Mouse (Mus musculus): ENCODE results near the gene Bmpr2. TPM values are rescaled to one million over a fixed set of nuclear protein-coding genes. Genes with fewer than 3 reads are reported as not detected.

Gene Bmpr2
- polyA plus RNA-seq, 1 experiment from 2014 or later = 11.2 TPM

DNA sequence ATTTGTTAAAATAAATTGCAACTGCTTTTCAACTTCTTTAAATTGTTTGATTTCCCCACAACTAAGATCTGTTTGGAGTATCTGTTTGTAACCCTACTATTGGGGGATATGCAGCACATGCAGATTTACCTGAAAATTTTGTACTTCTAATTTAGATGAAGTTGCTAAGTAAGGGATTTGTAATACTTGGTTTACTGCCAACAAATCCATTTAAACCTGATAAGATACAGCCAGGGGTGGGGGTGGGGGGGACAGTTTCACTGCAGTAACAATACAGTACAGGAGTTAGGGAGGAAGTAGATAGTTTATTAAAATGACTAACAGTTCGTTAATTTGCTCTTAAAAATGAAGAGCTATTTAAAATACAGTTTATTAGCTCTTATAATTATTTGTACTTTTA lies 98.9 kb downstream of the Bmpr2 start:
- Histone ChIP-seq H3K4me3 (ENCODE audit: low read depth, low read length) (no peak overlapping the region), H3K27ac (replicated peaks; ENCODE audit: low read depth, low read length) (no peak overlapping the region), H3K9ac (ENCODE audit: low read length) (no peak overlapping the region), H3K36me3 (ENCODE audit: control insufficient read depth, insufficient read depth, low read length) (peaks cover 11% of the 10 kb centered on the region; the same call in 1 of the 2 replicates), H3K4me1 (ENCODE audit: control insufficient read depth, insufficient read depth, low read length) (no peaks in the 10 kb centered on the region), H3K9me3 (ENCODE audit: control insufficient read depth, low read length) (no peaks in the 10 kb centered on the region), H3K27me3 (ENCODE audit: control insufficient read depth, insufficient read depth, low read length) (no peaks in the 10 kb centered on the region), H3K4me2 (ENCODE audit: low read depth, severe bottlenecking) (no peak overlapping the region)
- 93% methylated on average over 1 of the region's 1 CpGs for WGBS
- no peak for ATAC-seq (ENCODE audit: insufficient number of reproducible peaks, low FRiP score, low TSS enrichment, low read depth)
- DNase-seq (ENCODE audit: low spot score) = no peak

DNA sequence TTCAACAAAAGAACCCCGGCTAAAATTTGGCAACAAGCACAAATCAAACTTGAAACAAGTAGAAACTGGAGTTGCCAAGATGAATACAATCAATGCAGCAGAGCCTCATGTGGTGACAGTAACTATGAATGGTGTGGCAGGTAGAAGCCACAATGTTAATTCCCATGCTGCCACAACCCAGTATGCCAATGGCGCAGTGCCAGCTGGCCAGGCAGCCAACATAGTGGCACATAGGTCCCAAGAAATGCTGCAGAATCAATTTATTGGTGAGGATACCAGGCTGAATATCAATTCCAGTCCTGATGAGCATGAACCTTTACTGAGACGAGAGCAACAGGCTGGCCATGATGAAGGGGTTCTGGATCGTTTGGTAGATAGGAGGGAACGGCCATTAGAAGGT lies 104.8 kb downstream of the Bmpr2 start:
- Histone ChIP-seq H3K27ac (replicated peaks; ENCODE audit: low read depth, low read length) (no peak overlapping the region), H3K9me3 (ENCODE audit: control insufficient read depth, low read length) (no peaks in the 10 kb centered on the region), H3K27me3 (ENCODE audit: control insufficient read depth, insufficient read depth, low read length) (no peaks in the 10 kb centered on the region), H3K9ac (ENCODE audit: low read length) (no peak overlapping the region), H3K4me3 (ENCODE audit: low read depth, low read length) (no peak overlapping the region), H3K4me2 (ENCODE audit: low read depth, severe bottlenecking) (no peak overlapping the region), H3K4me1 (ENCODE audit: control insufficient read depth, insufficient read depth, low read length) (no peaks in the 10 kb centered on the region), H3K36me3 (ENCODE audit: control insufficient read depth, insufficient read depth, low read length) (peaks cover 12% of the 10 kb centered on the region; the same call in 1 of the 2 replicates)
- no peak for DNase-seq (ENCODE audit: low spot score)
- WGBS = 94% methylated on average over 5 of the region's 5 CpGs
- no peak for ATAC-seq (ENCODE audit: insufficient number of reproducible peaks, low FRiP score, low TSS enrichment, low read depth)

GRCm38 (mm10) chr1:59874023-59874422 lies 110.8 kb downstream of the Bmpr2 start:
- ATAC-seq (ENCODE audit: insufficient number of reproducible peaks, low FRiP score, low TSS enrichment, low read depth) = no peak
- Histone ChIP-seq H3K27me3 (ENCODE audit: control insufficient read depth, insufficient read depth, low read length) (no peaks in the 10 kb centered on the region), H3K36me3 (ENCODE audit: control insufficient read depth, insufficient read depth, low read length) (peaks cover 7% of the 10 kb centered on the region; the same call in 1 of the 2 replicates), H3K9ac (ENCODE audit: low read length) (no peak overlapping the region), H3K4me3 (ENCODE audit: low read depth, low read length) (no peak overlapping the region), H3K9me3 (ENCODE audit: control insufficient read depth, low read length) (no peaks in the 10 kb centered on the region), H3K4me2 (ENCODE audit: low read depth, severe bottlenecking) (no peak overlapping the region), H3K27ac (replicated peaks; ENCODE audit: low read depth, low read length) (no peak overlapping the region), H3K4me1 (ENCODE audit: control insufficient read depth, insufficient read depth, low read length) (no peaks in the 10 kb centered on the region)
- DNase-seq (ENCODE audit: low spot score) = no peak
- 91% methylated on average over 3 of the region's 3 CpGs for WGBS

DNA sequence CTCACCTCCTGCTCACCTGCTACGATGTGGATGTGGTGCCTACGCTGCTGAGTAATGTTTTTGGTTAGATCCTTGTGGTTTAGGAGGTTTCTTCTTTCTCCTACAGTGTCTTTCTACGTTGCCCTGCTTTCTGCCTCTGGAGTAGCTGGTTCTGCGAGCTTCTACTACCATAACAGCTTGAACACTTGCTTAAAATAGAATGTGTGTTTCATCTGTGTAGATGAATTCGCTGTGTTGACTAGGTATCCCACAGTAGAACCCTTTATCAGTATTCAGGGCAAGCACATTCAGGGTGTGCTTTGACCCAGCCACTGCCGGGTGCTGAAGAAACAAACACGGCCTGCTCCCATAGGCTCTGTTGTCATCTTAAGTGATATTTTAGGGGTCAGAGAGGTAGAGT lies 114.9 kb downstream of the Bmpr2 start:
- Histone ChIP-seq H3K27ac (replicated peaks; ENCODE audit: low read depth, low read length) (no peak overlapping the region), H3K4me3 (ENCODE audit: low read depth, low read length) (no peak overlapping the region), H3K36me3 (ENCODE audit: control insufficient read depth, insufficient read depth, low read length) (peaks cover 4% of the 10 kb centered on the region; the same call in 1 of the 2 replicates), H3K27me3 (ENCODE audit: control insufficient read depth, insufficient read depth, low read length) (no peaks in the 10 kb centered on the region), H3K9ac (ENCODE audit: low read length) (no peak overlapping the region), H3K9me3 (ENCODE audit: control insufficient read depth, low read length) (no peaks in the 10 kb centered on the region), H3K4me1 (ENCODE audit: control insufficient read depth, insufficient read depth, low read length) (no peaks in the 10 kb centered on the region), H3K4me2 (ENCODE audit: low read depth, severe bottlenecking) (no peak overlapping the region)
- DNase-seq (ENCODE audit: low spot score) = no peak
- no peak for ATAC-seq (ENCODE audit: insufficient number of reproducible peaks, low FRiP score, low TSS enrichment, low read depth)
- 92% methylated on average over 7 of the region's 7 CpGs for WGBS

DNA sequence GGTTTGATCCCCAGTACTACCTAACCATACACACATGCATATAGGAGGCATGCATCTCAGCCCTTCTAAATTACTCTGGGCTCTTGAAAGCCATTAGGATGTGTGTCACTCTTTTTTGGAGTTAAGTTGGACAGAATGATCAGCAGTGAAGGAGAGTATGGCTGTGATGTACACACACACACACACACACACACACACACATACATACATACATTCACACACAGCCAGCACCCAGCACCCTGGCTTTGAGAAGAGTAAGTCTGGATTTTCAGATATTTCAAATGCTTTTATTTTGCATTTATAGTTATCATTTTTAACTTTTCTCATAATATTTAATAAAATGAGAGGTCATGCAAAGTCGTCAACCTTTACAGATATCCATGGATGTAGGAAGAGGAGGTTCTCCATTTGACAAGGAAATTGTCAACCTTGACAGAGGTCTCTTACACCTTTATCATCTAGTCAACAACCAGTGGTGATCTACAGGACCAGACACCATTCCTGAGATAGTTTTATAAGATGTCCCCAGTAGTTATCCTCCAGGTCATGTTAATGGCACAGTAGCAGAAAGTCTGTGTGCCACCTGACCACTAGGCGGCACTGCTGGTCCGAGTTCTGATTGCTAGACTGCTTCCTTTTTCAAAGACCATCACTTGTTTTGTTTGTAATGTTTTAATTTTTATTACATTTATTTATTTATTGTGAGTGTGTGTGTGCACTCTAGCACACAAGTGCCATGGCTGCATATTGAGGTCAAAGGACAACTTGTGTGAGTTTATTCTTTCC lies 120.3 kb downstream of the Bmpr2 start:
- 33% methylated on average over 3 of the region's 3 CpGs for WGBS
- no peak overlapping the region for H3K9ac ChIP-seq (ENCODE audit: low read length)
- no peaks in the 10 kb centered on the region for H3K27me3 ChIP-seq (ENCODE audit: control insufficient read depth, insufficient read depth, low read length)
- H3K27ac ChIP-seq (replicated peaks; ENCODE audit: low read depth, low read length) = no peak overlapping the region
- ATAC-seq (ENCODE audit: insufficient number of reproducible peaks, low FRiP score, low TSS enrichment, low read depth) = no peak
- no peak overlapping the region for H3K4me3 ChIP-seq (ENCODE audit: low read depth, low read length)
- no peaks in the 10 kb centered on the region for H3K36me3 ChIP-seq (ENCODE audit: control insufficient read depth, insufficient read depth, low read length)
- H3K9me3 ChIP-seq (ENCODE audit: control insufficient read depth, low read length) = no peaks in the 10 kb centered on the region
- no peak overlapping the region for H3K4me2 ChIP-seq (ENCODE audit: low read depth, severe bottlenecking)
- peaks cover 7% of the 10 kb centered on the region; the same call in 1 of the 2 replicates for H3K4me1 ChIP-seq (ENCODE audit: control insufficient read depth, insufficient read depth, low read length)
- peak; percentile 82 for DNase-seq (ENCODE audit: low spot score)

- no peak for DNase-seq (ENCODE audit: low spot score)
- H3K9me3 ChIP-seq (ENCODE audit: control insufficient read depth, low read length) = no peaks in the 10 kb centered on the region
- H3K4me3 ChIP-seq (ENCODE audit: low read depth, low read length) = no peak overlapping the region
- H3K4me1 ChIP-seq (ENCODE audit: control insufficient read depth, insufficient read depth, low read length) = peaks cover 7% of the 10 kb centered on the region; the same call in 1 of the 2 replicates
- no peaks in the 10 kb centered on the region for H3K27me3 ChIP-seq (ENCODE audit: control insufficient read depth, insufficient read depth, low read length)
- H3K36me3 ChIP-seq (ENCODE audit: control insufficient read depth, insufficient read depth, low read length) = no peaks in the 10 kb centered on the region
- H3K27ac ChIP-seq (replicated peaks; ENCODE audit: low read depth, low read length) = no peak overlapping the region
- no peak overlapping the region for H3K4me2 ChIP-seq (ENCODE audit: low read depth, severe bottlenecking)
- H3K9ac ChIP-seq (ENCODE audit: low read length) = no peak overlapping the region
- WGBS = 66% methylated on average over 4 of the region's 4 CpGs
- no peak for ATAC-seq (ENCODE audit: insufficient number of reproducible peaks, low FRiP score, low TSS enrichment, low read depth)
Measured at GRCm38 (mm10) chr1:59886899-59887298, 123.7 kb downstream of the Bmpr2 start.

GRCm38 (mm10) chr1:59888018-59888417 lies 124.8 kb downstream of the Bmpr2 start:
- ATAC-seq (ENCODE audit: insufficient number of reproducible peaks, low FRiP score, low TSS enrichment, low read depth) (no peak), DNase-seq (ENCODE audit: low spot score) (no peak)
- Histone ChIP-seq H3K27ac (replicated peaks; ENCODE audit: low read depth, low read length) (no peak overlapping the region), H3K9me3 (ENCODE audit: control insufficient read depth, low read length) (no peaks in the 10 kb centered on the region), H3K4me3 (ENCODE audit: low read depth, low read length) (no peak overlapping the region), H3K4me2 (ENCODE audit: low read depth, severe bottlenecking) (no peak overlapping the region), H3K9ac (ENCODE audit: low read length) (no peak overlapping the region), H3K36me3 (ENCODE audit: control insufficient read depth, insufficient read depth, low read length) (no peaks in the 10 kb centered on the region), H3K27me3 (ENCODE audit: control insufficient read depth, insufficient read depth, low read length) (no peaks in the 10 kb centered on the region), H3K4me1 (ENCODE audit: control insufficient read depth, insufficient read depth, low read length) (peaks cover 7% of the 10 kb centered on the region; the same call in 1 of the 2 replicates)

DNA sequence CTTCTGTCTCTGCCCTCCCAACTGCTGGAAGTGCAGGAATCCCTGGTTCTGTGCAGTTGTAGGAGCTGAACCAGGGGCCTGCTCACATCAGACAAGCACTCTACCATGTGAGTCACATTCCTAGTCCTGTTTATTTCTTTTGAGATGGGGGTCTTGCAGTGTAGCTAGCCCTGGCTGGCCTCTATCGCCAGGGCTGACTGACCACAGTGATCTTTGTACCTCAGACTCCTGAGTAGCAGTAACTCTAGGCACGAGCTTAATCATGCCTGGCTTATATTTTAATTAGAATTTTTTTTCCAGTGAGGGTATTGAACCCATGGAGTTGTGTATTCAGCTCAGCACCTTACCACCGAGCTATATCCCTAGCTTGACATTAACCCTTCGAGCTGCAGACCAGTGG lies 128.0 kb downstream of the Bmpr2 start:
- DNase-seq (ENCODE audit: low spot score) (no peak), ATAC-seq (ENCODE audit: insufficient number of reproducible peaks, low FRiP score, low TSS enrichment, low read depth) (no peak)
- no peaks in the 10 kb centered on the region for H3K27me3 ChIP-seq (ENCODE audit: control insufficient read depth, insufficient read depth, low read length)
- 82% methylated on average over 4 of the region's 4 CpGs for WGBS
- H3K9ac ChIP-seq (ENCODE audit: low read length) = no peak overlapping the region
- H3K4me3 ChIP-seq (ENCODE audit: low read depth, low read length) = no peak overlapping the region
- no peaks in the 10 kb centered on the region for H3K36me3 ChIP-seq (ENCODE audit: control insufficient read depth, insufficient read depth, low read length)
- H3K4me1 ChIP-seq (ENCODE audit: control insufficient read depth, insufficient read depth, low read length) = peaks cover 7% of the 10 kb centered on the region; the same call in 1 of the 2 replicates
- H3K9me3 ChIP-seq (ENCODE audit: control insufficient read depth, low read length) = no peaks in the 10 kb centered on the region
- H3K27ac ChIP-seq (replicated peaks; ENCODE audit: low read depth, low read length) = no peak overlapping the region
- H3K4me2 ChIP-seq (ENCODE audit: low read depth, severe bottlenecking) = no peak overlapping the region
